Mouse (Mus musculus): ENCODE results near the gene Pifo. TPM values are rescaled to one million over a fixed set of nuclear protein-coding genes. Genes with fewer than 3 reads are reported as not detected.

Gene Pifo
- polyA plus RNA-seq, 1 experiment from 2014 or later, result not detected

DNA sequence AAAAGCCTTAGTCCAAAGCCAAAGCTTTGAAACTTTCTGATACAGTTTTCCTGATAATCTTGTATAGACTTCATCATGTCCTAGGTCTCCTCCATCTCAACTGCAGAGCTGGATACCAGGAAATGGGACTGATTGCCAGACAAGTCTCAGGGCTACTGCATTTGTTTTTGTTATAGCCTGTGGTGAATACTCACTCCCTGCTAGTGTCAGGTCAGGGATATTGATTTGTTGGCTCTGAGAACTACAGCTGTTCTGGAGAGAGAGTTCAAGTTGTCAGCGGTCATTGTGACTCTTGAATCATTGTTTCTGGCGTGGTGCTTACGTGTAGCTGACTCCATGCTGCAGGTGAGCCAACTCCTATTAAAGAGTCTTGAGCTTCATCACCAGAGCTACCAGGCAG is 41.0 kb downstream of the Pifo start, which contains the start of gene Ovgp1:
TSS of gene Ovgp1 (plus strand) at position 301 of the 400 bp plus-strand sequence.
- peaks cover 9% of the 10 kb centered on the region; the same call in 1 of the 2 replicates for H3K36me3 ChIP-seq (ENCODE audit: inconsistent target)
- H3K4me3 ChIP-seq (ENCODE audit: inconsistent target), result no peak within 1 kb of the TSS
- 96% methylated on average over 3 of the region's 3 CpGs for WGBS (ENCODE audit: missing documents)
- no peak within 1 kb of the TSS for H3K27ac ChIP-seq
- H3K79me2 ChIP-seq (ENCODE audit: inconsistent target), result no peaks in the 10 kb centered on the region

DNA sequence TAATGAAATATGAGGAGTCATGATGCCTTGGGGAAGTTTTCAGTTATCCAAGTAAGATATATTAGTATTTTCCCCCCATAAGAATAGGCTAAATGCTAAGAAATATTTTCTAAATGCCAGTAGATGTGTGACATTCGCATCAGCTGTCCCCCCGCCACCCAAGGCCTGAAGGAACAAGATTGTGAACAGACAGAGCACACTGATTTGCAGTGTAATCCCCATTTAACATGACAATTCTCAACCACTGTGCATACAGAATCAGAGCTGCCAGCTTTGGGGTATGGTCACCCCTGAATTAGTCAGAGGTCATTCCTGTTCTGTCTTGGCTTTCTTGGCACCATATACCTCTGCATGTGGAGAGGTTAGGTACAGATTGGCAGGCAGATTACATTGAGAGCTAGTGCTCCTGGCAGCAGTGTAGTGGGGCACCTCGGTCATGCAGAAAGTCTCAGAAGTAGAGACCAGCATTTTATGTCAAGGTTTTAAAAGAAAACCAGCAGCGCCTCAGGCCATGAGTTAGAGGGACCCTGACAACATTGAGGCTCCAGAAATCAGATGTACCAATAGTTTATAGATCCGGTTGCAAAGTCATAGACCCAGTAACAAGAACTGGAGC is 42.5 kb downstream of the Pifo start:
- Histone ChIP-seq H3K36me3 (ENCODE audit: inconsistent target) (peaks cover 18% of the 10 kb centered on the region; the same call in 1 of the 2 replicates), H3K4me3 (ENCODE audit: inconsistent target) (no peak overlapping the region), H3K79me2 (ENCODE audit: inconsistent target) (no peaks in the 10 kb centered on the region), H3K27ac (no peak overlapping the region)
- whole genome bisulfite sequencing (ENCODE audit: missing documents), result 93% methylated on average over 5 of the region's 5 CpGs

DNA sequence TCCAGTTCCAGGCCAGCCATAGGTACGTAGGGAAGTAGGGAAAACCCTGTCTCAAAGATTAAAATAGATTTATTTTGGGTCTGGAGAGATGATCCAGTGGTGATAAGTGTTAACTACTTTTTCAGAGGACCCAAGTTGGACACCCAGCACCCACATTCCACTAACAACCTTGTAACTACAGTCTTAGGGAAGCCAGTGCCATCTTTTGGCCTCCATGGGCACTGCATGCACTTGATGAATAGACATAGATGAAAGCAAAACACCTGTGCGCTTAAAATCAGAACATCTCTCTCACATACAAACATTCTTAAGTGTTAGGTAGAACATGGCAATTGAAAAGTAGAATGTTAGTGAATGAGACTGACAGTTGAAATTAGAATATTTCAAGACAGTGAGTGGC is 53.7 kb downstream of the Pifo start:
- H3K4me3 ChIP-seq (ENCODE audit: inconsistent target), result no peak overlapping the region
- peaks cover 56% of the 10 kb centered on the region for H3K79me2 ChIP-seq (ENCODE audit: inconsistent target)
- H3K36me3 ChIP-seq (ENCODE audit: inconsistent target), result peaks cover 39% of the 10 kb centered on the region
- no peak overlapping the region for H3K27ac ChIP-seq
- 94% methylated on average over 2 of the region's 2 CpGs for WGBS (ENCODE audit: missing documents)

DNA sequence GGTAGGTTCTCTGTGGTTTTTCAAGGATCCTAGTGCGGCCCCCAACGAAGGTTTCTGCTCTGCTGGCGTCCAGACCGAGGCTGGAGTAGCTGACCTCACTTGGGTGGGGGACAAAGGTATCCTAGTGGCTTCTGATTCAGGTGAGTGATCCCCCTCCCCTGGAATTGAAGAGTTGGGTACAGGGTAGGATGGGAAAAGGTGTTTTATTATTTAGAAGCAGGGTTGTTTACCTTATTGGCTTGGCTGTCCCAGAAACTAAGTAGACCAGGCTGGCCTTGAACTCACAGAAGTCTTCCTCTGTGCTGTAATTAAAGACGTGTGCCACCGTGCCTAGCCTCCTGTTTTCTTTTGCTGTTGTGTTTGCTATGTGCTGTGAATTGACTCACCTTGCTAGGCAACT is 54.4 kb downstream of the Pifo start, which contains the start of gene Atp5f1:
TSS of gene Atp5f1 (minus strand) at position 101 of the 400 bp plus-strand sequence.
- peak within 1 kb of the TSS; percentile 96 for H3K4me3 ChIP-seq (ENCODE audit: inconsistent target)
- peak within 1 kb of the TSS; percentile 68 for H3K27ac ChIP-seq
- H3K79me2 ChIP-seq (ENCODE audit: inconsistent target), result peaks cover 63% of the 10 kb centered on the region
- H3K36me3 ChIP-seq (ENCODE audit: inconsistent target), result peaks cover 39% of the 10 kb centered on the region
- 15% methylated on average over 6 of the region's 6 CpGs for WGBS (ENCODE audit: missing documents)

DNA sequence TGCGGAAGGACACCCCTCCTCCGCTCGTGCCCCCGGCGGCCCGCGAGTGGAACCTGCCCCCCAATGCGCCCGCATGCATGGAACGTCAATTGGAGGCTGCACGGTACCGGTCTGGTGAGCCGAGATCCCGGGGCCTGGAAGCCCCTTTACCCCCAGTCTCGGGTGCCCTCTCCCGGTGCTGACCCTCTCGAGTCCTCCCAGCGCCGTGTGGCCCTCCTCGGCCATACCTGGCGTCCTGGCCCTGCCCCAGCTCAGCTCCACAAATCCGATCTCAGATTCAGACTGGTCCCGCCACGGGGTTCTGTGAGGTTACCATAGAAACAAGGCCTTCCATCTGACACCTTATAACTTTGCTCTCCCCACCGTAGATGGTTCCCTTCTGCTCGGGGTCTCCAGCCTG is 54.9 kb downstream of the Pifo start:
- H3K79me2 ChIP-seq (ENCODE audit: inconsistent target), result peaks cover 67% of the 10 kb centered on the region
- H3K36me3 ChIP-seq (ENCODE audit: inconsistent target), result peaks cover 39% of the 10 kb centered on the region
- 0% methylated on average over 25 of the region's 26 CpGs for WGBS (ENCODE audit: missing documents)
- peak overlapping the region; percentile 96 for H3K4me3 ChIP-seq (ENCODE audit: inconsistent target)
- peak overlapping the region; percentile 68 for H3K27ac ChIP-seq

DNA sequence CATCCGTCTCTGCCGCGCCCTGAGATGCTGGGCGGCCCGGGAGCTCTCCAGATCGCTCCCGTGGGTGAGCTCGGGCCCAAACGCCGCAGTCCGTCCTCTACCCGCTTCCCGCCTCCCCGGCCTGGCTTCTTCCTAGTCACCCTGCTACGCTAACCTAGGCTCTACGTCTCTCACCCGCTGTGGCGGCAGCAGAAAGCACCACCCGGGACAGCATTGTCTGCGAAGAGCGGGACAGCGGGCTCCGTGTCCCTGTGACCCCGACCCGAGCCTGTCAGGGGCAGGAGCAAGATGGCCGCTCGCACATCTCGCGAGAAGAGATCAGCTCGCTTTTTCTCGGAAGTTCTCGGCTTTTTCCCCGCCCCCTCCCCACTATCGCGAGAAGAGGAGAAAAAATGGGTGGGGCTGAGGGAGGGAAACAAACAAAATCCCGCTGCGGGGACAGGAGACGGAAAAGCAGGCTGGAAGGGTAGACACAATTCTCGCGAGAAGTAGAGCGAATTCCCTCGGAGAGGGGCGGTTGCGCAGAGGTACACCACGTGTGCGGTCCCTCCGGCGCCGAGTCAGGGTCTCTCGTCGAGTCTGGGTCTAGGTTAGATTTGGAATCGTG is 55.4 kb downstream of the Pifo start, which contains the start of gene Wdr77:
TSS of gene Wdr77 (plus strand) at position 396 of the 607 bp plus-strand sequence.
- peak within 1 kb of the TSS; percentile 68 for H3K27ac ChIP-seq
- H3K79me2 ChIP-seq (ENCODE audit: inconsistent target), result peaks cover 72% of the 10 kb centered on the region
- WGBS (ENCODE audit: missing documents), result under 1% methylated on average over 52 of the region's 52 CpGs
- peak within 1 kb of the TSS; percentile 96 for H3K4me3 ChIP-seq (ENCODE audit: inconsistent target)
- peaks cover 39% of the 10 kb centered on the region for H3K36me3 ChIP-seq (ENCODE audit: inconsistent target)

DNA sequence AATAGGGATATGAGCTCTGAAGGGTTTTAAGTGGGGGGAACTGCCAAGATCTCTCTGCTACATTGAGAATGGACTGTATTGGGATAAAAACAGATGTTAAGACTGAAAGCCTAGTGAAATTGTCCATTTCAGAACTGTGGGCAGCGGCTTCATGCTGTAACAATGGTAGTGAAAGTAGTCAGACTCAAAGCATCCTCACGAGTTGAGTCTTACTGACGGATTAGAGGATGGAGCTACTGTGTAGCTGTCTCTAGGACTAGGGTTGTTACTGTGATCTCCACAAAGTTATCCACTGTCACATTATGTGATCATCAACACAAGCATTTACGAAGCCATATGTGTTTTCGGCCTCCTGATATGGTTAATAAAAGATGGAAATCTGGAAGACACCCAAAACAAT is 56.2 kb downstream of the Pifo start:
- Histone ChIP-seq H3K4me3 (ENCODE audit: inconsistent target) (peak overlapping the region; percentile 96), H3K27ac (peak overlapping the region; percentile 68), H3K36me3 (ENCODE audit: inconsistent target) (peaks cover 40% of the 10 kb centered on the region), H3K79me2 (ENCODE audit: inconsistent target) (peaks cover 73% of the 10 kb centered on the region)
- 48% methylated on average over 5 of the region's 5 CpGs for WGBS (ENCODE audit: missing documents)

DNA sequence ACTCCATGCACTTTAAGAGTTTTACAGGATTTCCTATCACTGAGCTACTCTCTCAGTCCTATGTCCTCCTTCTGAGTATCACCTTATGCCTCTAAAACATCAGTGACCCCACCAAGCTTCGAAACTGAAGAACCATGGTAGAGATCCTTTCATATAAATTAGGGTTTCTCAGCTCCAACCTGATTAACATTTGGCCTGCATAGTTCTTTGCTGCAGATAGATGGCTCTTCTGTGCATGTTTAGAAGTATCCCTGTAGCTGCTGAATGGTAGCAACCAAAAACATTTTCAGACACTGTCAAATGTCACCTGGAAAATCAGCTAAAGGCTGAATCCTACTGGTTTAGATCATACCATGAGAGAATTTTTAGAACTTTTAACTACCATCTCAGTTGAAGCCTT is 57.2 kb downstream of the Pifo start:
- no peak overlapping the region for H3K27ac ChIP-seq
- WGBS (ENCODE audit: missing documents), result 100% methylated on average over 1 of the region's 1 CpGs
- H3K36me3 ChIP-seq (ENCODE audit: inconsistent target), result peaks cover 37% of the 10 kb centered on the region
- peaks cover 73% of the 10 kb centered on the region for H3K79me2 ChIP-seq (ENCODE audit: inconsistent target)
- H3K4me3 ChIP-seq (ENCODE audit: inconsistent target), result no peak overlapping the region

DNA sequence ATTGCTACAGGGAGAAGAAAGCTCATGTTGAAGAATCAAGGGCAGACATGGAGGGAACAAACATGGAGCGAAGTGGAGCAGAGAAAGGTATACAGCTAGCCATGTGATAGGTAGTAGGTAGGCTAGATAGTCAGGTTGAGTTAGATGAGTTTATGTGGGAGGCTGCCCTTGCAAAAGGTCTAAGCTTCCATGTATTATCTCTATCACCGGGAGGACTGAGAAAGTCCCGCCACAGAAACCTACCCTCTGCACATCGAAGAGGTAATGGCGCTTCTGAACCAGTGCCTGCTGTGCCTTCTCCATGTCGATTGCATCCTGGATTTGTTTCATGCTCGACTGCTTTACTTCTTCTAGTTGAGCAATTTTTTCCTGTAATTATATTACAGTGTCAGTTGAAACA is 63.1 kb downstream of the Pifo start:
- H3K36me3 ChIP-seq (ENCODE audit: inconsistent target), result peaks cover 73% of the 10 kb centered on the region

More for the DNA sequence above, 63.1 kb downstream of the Pifo start:
- peaks cover 56% of the 10 kb centered on the region for H3K79me2 ChIP-seq (ENCODE audit: inconsistent target)
- WGBS (ENCODE audit: missing documents), result 89% methylated on average over 7 of the region's 7 CpGs
- H3K27ac ChIP-seq, result no peak overlapping the region
- no peak overlapping the region for H3K4me3 ChIP-seq (ENCODE audit: inconsistent target)

Other genes starting within 250 kb of the Pifo start
- gene Rap1a, start 213.3 kb downstream of the Pifo start, polyA plus RNA-seq (2018), result 119 to 125 TPM (median 119 TPM) in 3 replicates
- 0.30 to 1.9 TPM (median 1.1 TPM) in 3 replicates for gene Adora3, start 143.8 kb downstream of the Pifo start, polyA plus RNA-seq (2018)
- gene Tmigd3, start 143.7 kb downstream of the Pifo start, polyA plus RNA-seq (2018), result 0.26 to 0.61 TPM in 2 of 3 replicates, not detected in the other
- 5.4 to 14.3 TPM (median 11.3 TPM) in 3 replicates for gene I830077J02Rik, start 82.0 kb downstream of the Pifo start, polyA plus RNA-seq (2018)
- 11.7 to 27.3 TPM (median 12.7 TPM) in 3 replicates for gene Wdr77, start 55.3 kb downstream of the Pifo start, polyA plus RNA-seq (2018)
- gene Atp5f1, start 54.5 kb downstream of the Pifo start, polyA plus RNA-seq (2018), result 178 to 432 TPM (median 247 TPM) in 3 replicates
- 0.10 to 0.22 TPM (median 0.20 TPM) in 3 replicates for gene Ovgp1, start 40.9 kb downstream of the Pifo start, polyA plus RNA-seq (2018)
- not detected in 3 replicates for gene Chil5, start 18.2 kb upstream of the Pifo start, polyA plus RNA-seq (2018)
- not detected in 3 replicates for gene Chia1, start 98.6 kb upstream of the Pifo start, polyA plus RNA-seq (2018)
- gene Chil3, start 152.9 kb upstream of the Pifo start, polyA plus RNA-seq (2018), result 18.5 to 22.7 TPM (median 21.0 TPM) in 3 replicates
- gene Chil4, start 204.9 kb upstream of the Pifo start, polyA plus RNA-seq (2018), result not detected in 3 replicates

Data from macrophage (primary cell).